Mouse (Mus musculus) B cell, adult 62 days (primary cell): ENCODE results near the gene Myl3. TPM values are rescaled to one million over a fixed set of nuclear protein-coding genes. Genes with fewer than 3 reads are reported as not detected.

ENCODE experiments used
- total RNA-seq: library from RNA; stranded (reverse); gene quantifications from 4 replicates; pipeline ENCODE4 v1.2.4, GENCODE M21; 2023

Gene Myl3
- total RNA-seq, result not detected in 4 replicates

GRCm38 (mm10) chr9:110741711-110742294, at the start of gene Myl3:
Gene Myl3, plus strand, starts transcription at chr9:110741861.

GRCm38 (mm10) chr9:110746961-110747360, 5.3 kb downstream of the Myl3 start, which contains the start of gene Pth1r:
Gene Pth1r, minus strand, starts transcription at chr9:110747145.

GRCm38 (mm10) chr9:110797866-110798265, 56.2 kb downstream of the Myl3 start, which contains the start of gene Prss42:
Gene Prss42, plus strand, starts transcription at chr9:110798166.

GRCm38 (mm10) chr9:110813789-110814188, 72.1 kb downstream of the Myl3 start, which contains the start of gene Prss44:
Gene Prss44, plus strand, starts transcription at chr9:110813994.

Other genes starting within 250 kb of the Myl3 start
- 215 to 230 TPM (median 227 TPM) in 4 replicates for gene Setd2, start 209.3 kb upstream of the Myl3 start, total RNA-seq
- 1.6 to 4.4 TPM (median 2.6 TPM) in 4 replicates for gene Nradd, start 117.4 kb upstream of the Myl3 start, total RNA-seq
- 36.1 to 45.8 TPM (median 41.4 TPM) in 4 replicates for gene Nbeal2, start 87.7 kb upstream of the Myl3 start, total RNA-seq
- gene Ccdc12, start 85.4 kb upstream of the Myl3 start, total RNA-seq, result 84.9 to 118 TPM (median 98.9 TPM) in 4 replicates
- not detected in 4 replicates for gene Pth1r, start 5.3 kb downstream of the Myl3 start, total RNA-seq
- gene Prss42, start 56.3 kb downstream of the Myl3 start, total RNA-seq, result not detected in 4 replicates
- not detected in 4 replicates for gene Prss44, start 72.1 kb downstream of the Myl3 start, total RNA-seq
- gene Prss43, start 84.8 kb downstream of the Myl3 start, total RNA-seq, result not detected in 4 replicates
- not detected in 4 replicates for gene Prss45, start 92.7 kb downstream of the Myl3 start, total RNA-seq
- not detected in 4 replicates for gene Prss46, start 102.6 kb downstream of the Myl3 start, total RNA-seq
- not detected in 4 replicates for gene Prss50, start 116.1 kb downstream of the Myl3 start, total RNA-seq
- gene Als2cl, start 138.0 kb downstream of the Myl3 start, total RNA-seq, result 0.55 to 1.3 TPM (median 0.74 TPM) in 4 replicates
- gene Tmie, start 138.3 kb downstream of the Myl3 start, total RNA-seq, result not detected in 4 replicates
- not detected in 4 replicates for gene Fam240a, start 175.0 kb downstream of the Myl3 start, total RNA-seq
- gene Tdgf1, start 204.3 kb downstream of the Myl3 start, total RNA-seq, result not detected in 4 replicates
- 0.15 TPM in 1 of 4 replicates, not detected in the others for gene Lrrc2, start 209.7 kb downstream of the Myl3 start, total RNA-seq
- gene Rtp3, start 248.7 kb downstream of the Myl3 start, total RNA-seq, result not detected in 4 replicates